Mouse (Mus musculus): ENCODE data around the gene Herc4. TPM values are rescaled to one million over a fixed set of nuclear protein-coding genes. Genes with fewer than 3 reads are reported as not detected.

The Herc4 gene
- total RNA-seq, 2 experiments from 2014 or later, result 52.7 to 54.9 TPM

- no peak overlapping the region for H3K4me3 ChIP-seq
- DNase-seq (ENCODE audit: extremely low spot score in 1 of 2, low spot score in 2 of 2), result no peak
- H3K27ac ChIP-seq, result no peak overlapping the region
- TF ChIP-seq CTCF (IDR thresholded peaks at IDR 0.05), result no peak
- intact Hi-C loops (cut with DNase I), result no loop called here
Measured at GRCm38 (mm10) chr10:63258696-63259095, 15.1 kb downstream of the Herc4 start.

DNA sequence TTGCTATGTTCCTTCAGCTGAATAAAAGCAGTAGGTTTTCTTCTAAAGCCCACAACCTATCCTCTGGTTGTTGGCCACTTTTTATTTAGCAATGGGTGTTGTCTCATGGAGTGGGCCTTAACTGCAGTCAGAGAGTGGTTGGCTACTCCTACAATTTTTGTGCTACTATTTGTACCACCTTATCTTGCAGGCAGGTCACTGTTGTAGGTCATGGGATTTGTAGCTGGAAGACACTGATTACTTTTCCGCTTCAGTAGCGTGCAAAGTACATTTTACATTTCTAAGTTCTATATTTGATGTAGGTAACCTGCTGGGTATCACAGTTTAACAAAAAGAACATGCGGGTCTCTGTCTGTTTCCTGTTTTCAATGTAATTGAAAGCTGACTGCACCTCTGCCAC lies 15.7 kb downstream of the Herc4 start:
- intact Hi-C loops (cut with DNase I), result no loop called here
- TF ChIP-seq CTCF (IDR thresholded peaks at IDR 0.05), result no peak
- no peak for DNase-seq (ENCODE audit: extremely low spot score in 1 of 2, low spot score in 2 of 2)
- Histone ChIP-seq H3K27ac (no peak overlapping the region), H3K4me3 (no peak overlapping the region)

- TF ChIP-seq CTCF (IDR thresholded peaks at IDR 0.05), result no peak
Measured at GRCm38 (mm10) chr10:63267941-63268340, 24.3 kb downstream of the Herc4 start.

GRCm38 (mm10) chr10:63272401-63272800 lies 28.8 kb downstream of the Herc4 start:
- Histone ChIP-seq H3K27ac (no peak overlapping the region), H3K4me3 (no peak overlapping the region)
- no peak for TF ChIP-seq CTCF (IDR thresholded peaks at IDR 0.05)
- intact Hi-C loops (cut with DNase I), result no loop called here
- DNase-seq (ENCODE audit: extremely low spot score in 1 of 2, low spot score in 2 of 2), result no peak

More at GRCm38 (mm10) chr10:63267941-63268340, 24.3 kb downstream of the Herc4 start:
- DNase-seq (ENCODE audit: extremely low spot score in 1 of 2, low spot score in 2 of 2), result no peak
- H3K27ac ChIP-seq, result no peak overlapping the region
- intact Hi-C loops (cut with DNase I), result no loop called here
- H3K4me3 ChIP-seq, result no peak overlapping the region

GRCm38 (mm10) chr10:63272868-63273267 lies 29.3 kb downstream of the Herc4 start:
- intact Hi-C loops (cut with DNase I), result no loop called here
- no peak overlapping the region for H3K4me3 ChIP-seq
- no peak for TF ChIP-seq CTCF (IDR thresholded peaks at IDR 0.05)
- DNase-seq (ENCODE audit: extremely low spot score in 1 of 2, low spot score in 2 of 2), result no peak
- H3K27ac ChIP-seq, result no peak overlapping the region

DNA sequence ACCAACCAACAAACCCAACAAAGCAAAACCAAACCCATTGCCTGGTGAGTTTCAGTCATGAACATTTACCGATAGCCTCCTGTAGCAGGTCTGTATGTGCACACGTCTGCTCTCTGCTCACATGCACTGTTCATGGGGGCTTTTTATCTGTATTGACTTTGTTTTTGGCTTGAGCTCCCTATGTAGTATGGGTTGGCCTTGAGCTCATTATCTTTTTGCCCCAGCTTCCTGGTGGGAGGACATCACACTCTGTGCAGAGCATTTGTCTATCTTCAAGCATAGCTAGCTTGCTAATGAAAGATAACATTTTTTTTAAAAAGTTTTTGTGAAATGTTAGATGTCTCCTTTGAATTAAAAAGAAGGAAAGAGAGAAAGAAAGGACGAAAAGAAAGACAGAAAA lies 33.4 kb downstream of the Herc4 start:
- no peak for DNase-seq (ENCODE audit: extremely low spot score in 1 of 2, low spot score in 2 of 2)
- intact Hi-C loops (cut with DNase I), result no loop called here
- Histone ChIP-seq H3K4me3 (no peak overlapping the region), H3K27ac (no peak overlapping the region)
- TF ChIP-seq CTCF (IDR thresholded peaks at IDR 0.05), result no peak

DNA sequence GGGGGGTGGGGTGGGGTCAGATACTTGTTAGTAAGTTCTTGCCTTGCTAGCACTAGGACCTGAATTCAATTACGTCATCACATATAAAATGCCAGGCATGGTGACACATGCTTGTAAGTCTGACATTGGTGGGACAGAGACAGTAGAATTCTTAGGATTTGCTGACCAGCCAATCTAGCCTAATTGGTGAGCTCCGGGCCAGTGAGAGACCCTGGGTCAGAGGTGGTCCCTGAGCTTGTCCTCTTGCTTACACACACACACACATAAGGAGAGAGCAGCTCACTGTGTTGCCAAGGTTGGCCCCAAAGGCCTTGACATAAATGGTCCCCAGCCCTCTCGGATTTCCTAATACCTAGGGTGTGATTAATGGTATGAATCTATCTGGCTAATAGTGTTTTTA lies 36.2 kb downstream of the Herc4 start:
- intact Hi-C loops (cut with DNase I), result no loop called here
- DNase-seq (ENCODE audit: extremely low spot score in 1 of 2, low spot score in 2 of 2), result no peak
- TF ChIP-seq CTCF (IDR thresholded peaks at IDR 0.05), result no peak
- no peak overlapping the region for H3K4me3 ChIP-seq
- H3K27ac ChIP-seq, result no peak overlapping the region

GRCm38 (mm10) chr10:63282417-63282816 lies 38.8 kb downstream of the Herc4 start:
- intact Hi-C loops (cut with DNase I), result no loop called here
- H3K27ac ChIP-seq, result no peak overlapping the region
- no peak overlapping the region for H3K4me3 ChIP-seq
- no peak for TF ChIP-seq CTCF (IDR thresholded peaks at IDR 0.05)
- DNase-seq (ENCODE audit: extremely low spot score in 1 of 2, low spot score in 2 of 2), result no peak

DNA sequence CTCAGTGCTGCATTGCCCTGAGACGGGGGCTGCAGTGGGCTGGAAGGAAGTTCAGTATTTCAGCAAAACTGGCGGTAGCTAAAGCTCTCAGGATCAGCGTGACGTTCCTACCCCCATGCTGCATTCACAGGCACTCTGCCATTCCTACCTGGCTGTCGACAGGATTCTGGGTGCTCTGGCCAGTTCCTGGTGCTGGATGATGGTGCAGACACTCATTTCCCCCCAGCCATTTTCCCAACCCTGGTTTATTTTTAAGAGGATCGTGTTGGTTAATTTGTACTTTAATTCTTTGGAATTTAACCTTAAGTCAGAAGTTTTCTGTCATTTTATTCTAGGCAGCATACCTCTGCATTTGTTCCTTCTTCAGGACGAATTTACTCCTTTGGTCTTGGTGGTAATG lies 39.2 kb downstream of the Herc4 start:
- Histone ChIP-seq H3K4me3 (no peak overlapping the region), H3K27ac (no peak overlapping the region)
- no peak for DNase-seq (ENCODE audit: extremely low spot score in 1 of 2, low spot score in 2 of 2)
- intact Hi-C loops (cut with DNase I), result no loop called here
- TF ChIP-seq CTCF (IDR thresholded peaks at IDR 0.05), result no peak

- DNase-seq (ENCODE audit: extremely low spot score in 1 of 2, low spot score in 2 of 2), result no peak
- intact Hi-C loops (cut with DNase I), result no loop called here
- TF ChIP-seq CTCF (IDR thresholded peaks at IDR 0.05), result no peak
- no peak overlapping the region for H3K27ac ChIP-seq
- H3K4me3 ChIP-seq, result no peak overlapping the region
Measured at GRCm38 (mm10) chr10:63302356-63302755, 58.7 kb downstream of the Herc4 start.

DNA sequence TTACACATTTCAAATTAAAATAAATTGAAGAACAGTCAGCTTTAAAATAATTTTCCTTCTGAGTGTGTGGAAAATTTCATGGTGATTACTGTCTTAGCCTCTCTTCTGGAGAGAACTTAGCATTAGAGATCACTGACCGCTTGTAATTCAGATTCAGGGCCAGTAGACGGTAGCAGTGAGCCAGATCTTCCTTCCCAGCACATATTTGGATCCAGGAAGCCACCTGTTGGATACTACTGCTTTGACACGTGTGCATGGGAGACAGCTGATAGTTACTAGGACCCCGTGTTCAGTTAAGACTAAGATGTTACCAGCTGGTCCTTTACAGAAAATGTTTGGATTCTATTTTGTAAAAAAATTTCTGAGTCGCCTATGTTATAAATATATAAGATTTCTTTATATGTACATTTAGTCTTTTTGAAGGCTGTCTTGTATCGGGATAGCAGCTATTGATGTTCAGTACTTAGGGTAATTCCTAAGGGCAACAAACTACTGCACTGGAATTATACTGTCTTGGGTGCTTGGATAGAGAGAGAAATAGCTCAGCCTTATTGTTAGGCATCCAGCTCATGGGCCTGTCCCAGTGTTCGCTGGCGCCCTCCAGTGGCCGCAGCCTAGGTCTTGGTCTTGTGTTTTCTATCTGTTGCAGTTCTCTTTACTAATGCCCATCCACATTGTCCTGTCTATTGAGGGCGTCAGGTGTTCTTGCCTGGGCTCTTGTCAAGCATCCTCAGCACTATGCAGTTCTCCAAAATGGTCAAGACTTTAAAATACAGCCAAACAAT lies 65.2 kb downstream of the Herc4 start:
- no peak overlapping the region for H3K27ac ChIP-seq
- DNase-seq (ENCODE audit: extremely low spot score in 1 of 2, low spot score in 2 of 2), result peak; percentile 75 to 86
- intact Hi-C loops (cut with DNase I), result loop anchor here (1.0 kb wide), 2 partner anchors 69 to 155 kb away; no protein-coding TSS in a partner anchor

GRCm38 (mm10) chr10:63313726-63314125 lies 70.1 kb downstream of the Herc4 start:
- no peak for TF ChIP-seq CTCF (IDR thresholded peaks at IDR 0.05)
- Histone ChIP-seq H3K27ac (no peak overlapping the region), H3K4me3 (no peak overlapping the region)
- DNase-seq (ENCODE audit: extremely low spot score in 1 of 2, low spot score in 2 of 2), result no peak
- intact Hi-C loops (cut with DNase I), result no loop called here

More for the DNA sequence above, 65.2 kb downstream of the Herc4 start:
- no peak overlapping the region for H3K4me3 ChIP-seq
- peak; percentile 65 for TF ChIP-seq CTCF (IDR thresholded peaks at IDR 0.05)

DNA sequence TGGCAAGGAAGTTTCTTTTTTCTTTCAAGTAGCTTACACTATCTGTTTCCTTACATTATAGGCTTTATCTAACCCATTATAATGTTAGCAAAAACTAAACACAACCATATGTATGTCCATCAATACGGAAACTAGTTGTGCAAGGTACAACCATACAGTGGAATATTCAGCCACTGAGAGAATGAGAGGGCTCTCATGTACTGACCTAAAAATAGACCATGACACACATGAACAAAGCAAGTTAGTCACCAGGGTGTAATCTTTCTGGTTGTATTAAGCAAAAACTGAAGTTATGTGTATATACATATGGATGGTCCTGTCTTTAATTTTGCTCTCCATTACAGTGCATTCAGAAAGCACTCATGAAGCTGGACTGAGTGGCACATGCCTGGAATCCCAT lies 83.5 kb downstream of the Herc4 start:
- no peak for DNase-seq (ENCODE audit: extremely low spot score in 1 of 2, low spot score in 2 of 2)
- intact Hi-C loops (cut with DNase I), result no loop called here
- no peak overlapping the region for H3K4me3 ChIP-seq
- H3K27ac ChIP-seq, result no peak overlapping the region
- no peak for TF ChIP-seq CTCF (IDR thresholded peaks at IDR 0.05)

All from left cerebral cortex, adult 2 months (tissue).